Mouse (Mus musculus) left cerebral cortex, postnatal 10 days (tissue): ENCODE measurements around the gene Ttc21a. TPM values are rescaled to one million over a fixed set of nuclear protein-coding genes. Genes with fewer than 3 reads are reported as not detected.

Source experiments
- DNase-seq, 2 experiments: peaks; one replicate each; pipeline ENCODE4 v3.0.0; 2021 to 2022; ENCODE audit warnings: low spot score in 2 of 2, mixed read lengths in 1 of 2; ENCODE audit errors: extremely low spot score in 1 of 2
- intact Hi-C: fragments of 180-260 bp; cut with DNase I; formaldehyde crosslinking; loops from one replicate; pipeline ENCODE4 v1.15.1; 2025
- total RNA-seq, 2 experiments: library from RNA; stranded (reverse); gene quantifications; 2 replicates each; pipeline ENCODE4 v1.2.3; 2021

The Ttc21a gene
- total RNA-seq, 2 experiments from 2014 or later = 1.1 TPM

GRCm38 (mm10) chr9:119983585-119984535 is 46.5 kb downstream of the Ttc21a start:
- intact Hi-C loops = loop anchor here (2.0 to 5.0 kb wide), 2 partner anchors 27 to 47 kb away; partner anchors contain the start of genes Gorasp1 and Ttc21a
- peak; percentile 69 to 94 for DNase-seq

- intact Hi-C loops = loop anchor here (5.0 kb wide), 1 partner anchor 47 kb away; the partner anchor contains the start of genes Gorasp1 and Ttc21a
- peak in 1 of 2 experiments; percentile 38 for DNase-seq
Measured at GRCm38 (mm10) chr9:119984536-119985011, 47.2 kb downstream of the Ttc21a start, which contains the start of gene Csrnp1. Gene Csrnp1 (minus strand): TSS chr9:119984658.

- intact Hi-C loops = no loop called here
- no peak for DNase-seq
Measured at GRCm38 (mm10) chr9:119985881-119986574, 48.6 kb downstream of the Ttc21a start.

GRCm38 (mm10) chr9:119988304-119988703 is 50.9 kb downstream of the Ttc21a start:
- no peak for DNase-seq
- intact Hi-C loops = no loop called here

- intact Hi-C loops = no loop called here
Measured at GRCm38 (mm10) chr9:119991310-119991709, 53.9 kb downstream of the Ttc21a start.

GRCm38 (mm10) chr9:119993092-119993844 is 55.9 kb downstream of the Ttc21a start:
- DNase-seq = no peak
- intact Hi-C loops = no loop called here

More at GRCm38 (mm10) chr9:119991310-119991709, 53.9 kb downstream of the Ttc21a start:
- no peak for DNase-seq

GRCm38 (mm10) chr9:119994207-119994606 is 56.8 kb downstream of the Ttc21a start:
- intact Hi-C loops = no loop called here

GRCm38 (mm10) chr9:119996080-119996479 is 58.7 kb downstream of the Ttc21a start:
- DNase-seq = no peak
- intact Hi-C loops = no loop called here

More at GRCm38 (mm10) chr9:119994207-119994606, 56.8 kb downstream of the Ttc21a start:
- DNase-seq = no peak

GRCm38 (mm10) chr9:119998776-119999175 is 61.4 kb downstream of the Ttc21a start:
- intact Hi-C loops = no loop called here
- DNase-seq = no peak

GRCm38 (mm10) chr9:119999636-120000035 is 62.2 kb downstream of the Ttc21a start:
- DNase-seq = no peak
- intact Hi-C loops = no loop called here

- DNase-seq = no peak
Measured at GRCm38 (mm10) chr9:120000761-120001160, 63.4 kb downstream of the Ttc21a start.

GRCm38 (mm10) chr9:120001945-120002725 is 64.7 kb downstream of the Ttc21a start:
- intact Hi-C loops = no loop called here

More at GRCm38 (mm10) chr9:120000761-120001160, 63.4 kb downstream of the Ttc21a start:
- intact Hi-C loops = no loop called here

GRCm38 (mm10) chr9:120002893-120003292 is 65.5 kb downstream of the Ttc21a start:
- no peak for DNase-seq
- intact Hi-C loops = no loop called here

More at GRCm38 (mm10) chr9:120001945-120002725, 64.7 kb downstream of the Ttc21a start:
- DNase-seq = peak; percentile 59 to 89

GRCm38 (mm10) chr9:120005936-120006335 is 68.5 kb downstream of the Ttc21a start:
- no peak for DNase-seq
- intact Hi-C loops = no loop called here

GRCm38 (mm10) chr9:120007833-120008232 is 70.4 kb downstream of the Ttc21a start:
- DNase-seq = no peak
- intact Hi-C loops = no loop called here

- no peak for DNase-seq
- intact Hi-C loops = no loop called here
Measured at GRCm38 (mm10) chr9:120009226-120009841, 71.9 kb downstream of the Ttc21a start.

GRCm38 (mm10) chr9:120009871-120010270 is 72.5 kb downstream of the Ttc21a start:
- intact Hi-C loops = loop anchor here (2.0 to 5.0 kb wide), 2 partner anchors 27 to 48 kb away; no protein-coding TSS in a partner anchor
- DNase-seq = no peak
